ENCODE assay signal across 12 mouse cellular contexts in genomic region chr8:96256294-96256693, GRCm38 (mm10).
DNase-seq lines count a peak whose midpoint lies in the region; ATAC-seq and TF ChIP-seq lines count a peak whose summit lies in the region.
"Had no signal": no experiment of that assay in that cellular context is flagged by ENCODE, and none has a peak within 500 bp of the region (broad histone marks: within the 10 kb centered on the region; RNA-seq: fewer than 3 reads in every experiment).

No protein-coding gene starts in this region.

- no peak for DNase-seq in forebrain, embryonic 11.5 days (ENCODE audit: low spot score)
- no peak for DNase-seq in forebrain, embryonic 10.5 days (ENCODE audit: extremely low spot score, low spot score)
- peak; percentile 78 for DNase-seq in brain, adult 2 months (ENCODE audit: low read depth, low spot score)
- DNase-seq in frontal cortex, postnatal 36 days (ENCODE audit: low spot score in 2 of 2): peak; percentile 24 to 71
- DNase-seq in limb, embryonic 14.5 days (ENCODE audit: low spot score): peak; percentile 30
- DNase-seq in Muller cell, postnatal 12 days (ENCODE audit: inconsistent ontology term): no peak
- no peak for DNase-seq in testis, postnatal 14 days (ENCODE audit: low spot score)
- no peak for DNase-seq in adrenal gland, adult 8-10 months
- DNase-seq: gastrocnemius, postnatal 25 days; kidney, adult 11 months; lung, adult 18-20 months had no signal

- peak; percentile 18; the same call in 1 of the 2 replicates for ATAC-seq in forebrain, embryonic 11.5 days (replicated peaks; ENCODE audit: low FRiP score)
- ATAC-seq in limb, embryonic 14.5 days (ENCODE audit: low FRiP score, low read depth): peak; percentile 6; the same call in 1 of the 2 replicates

- no peak overlapping the region for H3K4me3 ChIP-seq in forebrain, embryonic 11.5 days (ENCODE audit: low read depth, low read length)
- no peak overlapping the region for H3K4me3 ChIP-seq in forebrain, embryonic 10.5 days
- no peak overlapping the region for H3K4me3 ChIP-seq in limb, embryonic 14.5 days (replicated peaks; ENCODE audit: low read length)
- H3K4me3 ChIP-seq: midbrain, embryonic 12.5 days had no signal

- no peak for TF ChIP-seq POLR2A in limb, embryonic 14.5 days (IDR thresholded peaks at IDR 0.05; ENCODE audit: borderline replicate concordance, extremely low read depth, insufficient read depth, insufficient read length)

- H3K4me1 ChIP-seq in forebrain, embryonic 11.5 days (replicated peaks; ENCODE audit: control insufficient read depth, insufficient read depth, low read length): no peaks in the 10 kb centered on the region
- H3K4me1 ChIP-seq in forebrain, embryonic 10.5 days: peaks cover 7% of the 10 kb centered on the region; the same call in 1 of the 2 replicates
- no peaks in the 10 kb centered on the region for H3K4me1 ChIP-seq in limb, embryonic 14.5 days (ENCODE audit: control insufficient read depth, insufficient read depth, low read length)
- H3K4me1 ChIP-seq: midbrain, embryonic 12.5 days had no signal

- WGBS in forebrain, embryonic 11.5 days: 78% methylated on average over 5 of the region's 5 CpGs
- 82% methylated on average over 5 of the region's 5 CpGs for WGBS in forebrain, embryonic 10.5 days
- 52% methylated on average over 5 of the region's 5 CpGs for WGBS in limb, embryonic 14.5 days

- H3K27me3 ChIP-seq in forebrain, embryonic 11.5 days (ENCODE audit: control insufficient read depth, insufficient read depth, low read length): no peaks in the 10 kb centered on the region
- H3K27me3 ChIP-seq in forebrain, embryonic 10.5 days (ENCODE audit: poor library complexity, severe bottlenecking): no peaks in the 10 kb centered on the region
- no peaks in the 10 kb centered on the region for H3K27me3 ChIP-seq in limb, embryonic 14.5 days (ENCODE audit: control insufficient read depth, insufficient read depth, low read length)
- H3K27me3 ChIP-seq: midbrain, embryonic 12.5 days had no signal

- H3K9me3 ChIP-seq in forebrain, embryonic 11.5 days (ENCODE audit: control insufficient read depth, low read length): no peaks in the 10 kb centered on the region
- H3K9me3 ChIP-seq in forebrain, embryonic 10.5 days: no peaks in the 10 kb centered on the region
- H3K9me3 ChIP-seq in limb, embryonic 14.5 days (ENCODE audit: control insufficient read depth, low read length): no peaks in the 10 kb centered on the region
- H3K9me3 ChIP-seq: midbrain, embryonic 12.5 days had no signal

- no peak overlapping the region for H3K27ac ChIP-seq in forebrain, embryonic 11.5 days (ENCODE audit: low read depth, low read length)
- H3K27ac ChIP-seq in forebrain, embryonic 10.5 days: no peak overlapping the region
- H3K27ac ChIP-seq in limb, embryonic 14.5 days (replicated peaks; ENCODE audit: low read depth, low read length): no peak overlapping the region
- H3K27ac ChIP-seq: midbrain, embryonic 12.5 days had no signal

- H3K9ac ChIP-seq in forebrain, embryonic 11.5 days (ENCODE audit: low read length): no peak overlapping the region
- no peak overlapping the region for H3K9ac ChIP-seq in limb, embryonic 14.5 days (ENCODE audit: low read depth, low read length, severe bottlenecking)
- H3K9ac ChIP-seq: midbrain, embryonic 12.5 days had no signal

- H3K36me3 ChIP-seq in forebrain, embryonic 11.5 days (ENCODE audit: control insufficient read depth, insufficient read depth, low read length): no peaks in the 10 kb centered on the region
- no peaks in the 10 kb centered on the region for H3K36me3 ChIP-seq in forebrain, embryonic 10.5 days (replicated peaks)
- H3K36me3 ChIP-seq in limb, embryonic 14.5 days (ENCODE audit: control insufficient read depth, insufficient read depth, low read length): no peaks in the 10 kb centered on the region
- H3K36me3 ChIP-seq: midbrain, embryonic 12.5 days had no signal

- no peak overlapping the region for H3K4me2 ChIP-seq in forebrain, embryonic 11.5 days (ENCODE audit: low read depth, low read length, severe bottlenecking)
- H3K4me2 ChIP-seq in limb, embryonic 14.5 days (replicated peaks; ENCODE audit: low read depth, low read length, severe bottlenecking): no peak overlapping the region
- H3K4me2 ChIP-seq: midbrain, embryonic 12.5 days had no signal

Comparison
In these comparisons a context has a peak if more than half of its experiments do, and no peak if none do; other contexts are left out.
1. DNase-seq: peak in brain, adult 2 months (single experiment), frontal cortex, postnatal 36 days (2 of 2) and limb, embryonic 14.5 days (single experiment); none in forebrain, embryonic 11.5 days (single experiment), forebrain, embryonic 10.5 days (single experiment), Muller cell, postnatal 12 days (single experiment), testis, postnatal 14 days (single experiment) and adrenal gland, adult 8-10 months (single experiment).